Mouse (Mus musculus) monocyte, adult 5-6 weeks (primary cell): ENCODE measurements around the gene Pp2d1. TPM values are rescaled to one million over a fixed set of nuclear protein-coding genes. Genes with fewer than 3 reads are reported as not detected.

ENCODE experiments used
- ATAC-seq: fragments of 153-309, 156-312 bp; replicated peaks from 2 replicates; pipeline ENCODE4 v1.8.0; 2017; ENCODE audit warnings: mild to moderate bottlenecking; ENCODE audit not compliant: low TSS enrichment, insufficient number of reproducible peaks, severe bottlenecking, poor library complexity, low FRiP score
- total RNA-seq: library from RNA; stranded (forward); fragments of 200-1000, 200-491, 200-594 nt; gene quantifications from 3 replicates; pipeline ENCODE4 v1.2.3, GENCODE M21; 2017

The Pp2d1 gene
- total RNA-seq, 1 experiment from 2014 or later, result not detected

GRCm38 (mm10) chr17:53512311-53512951, 26.8 kb downstream of the Pp2d1 start:
- no peak for ATAC-seq

- ATAC-seq, result no peak
These were observed 36.3 kb downstream of the Pp2d1 start for GRCm38 (mm10) chr17:53502966-53503365.

GRCm38 (mm10) chr17:53489007-53489378, 50.3 kb downstream of the Pp2d1 start:
- ATAC-seq, result no peak

- ATAC-seq, result peak; percentile 94
These were observed 50.8 kb downstream of the Pp2d1 start for GRCm38 (mm10) chr17:53488291-53489006.

GRCm38 (mm10) chr17:53480433-53480832, 58.8 kb downstream of the Pp2d1 start:
- ATAC-seq, result no peak

GRCm38 (mm10) chr17:53479604-53480041, 59.6 kb downstream of the Pp2d1 start:
- ATAC-seq, result peak; percentile 7; the same call in 1 of the 2 replicates

GRCm38 (mm10) chr17:53478858-53479603, 60.2 kb downstream of the Pp2d1 start, which contains the start of gene Rab5a:
Rab5a (plus strand) TSS chr17:53479234.
- ATAC-seq, result peak; percentile 92

GRCm38 (mm10) chr17:53478066-53478857, 61.0 kb downstream of the Pp2d1 start:
- ATAC-seq, result no peak

GRCm38 (mm10) chr17:53468697-53469096, 70.6 kb downstream of the Pp2d1 start:
- no peak for ATAC-seq

- ATAC-seq, result no peak
These were observed 73.7 kb downstream of the Pp2d1 start for GRCm38 (mm10) chr17:53465569-53465968.

- no peak for ATAC-seq
These were observed 75.8 kb downstream of the Pp2d1 start for GRCm38 (mm10) chr17:53463496-53463840.

- peak; percentile 80 for ATAC-seq
These were observed 76.4 kb downstream of the Pp2d1 start, which contains the start of gene Efhb for GRCm38 (mm10) chr17:53462603-53463495. Efhb (minus strand) TSS chr17:53463321.

Other genes with a start within 250 kb of the Pp2d1 start
- gene Efhb, start 76.1 kb downstream of the Pp2d1 start, total RNA-seq, result not detected in 3 replicates
- 120 to 166 TPM (median 155 TPM) in 3 replicates for gene Rab5a, start 60.2 kb downstream of the Pp2d1 start, total RNA-seq
- 58.3 to 89.5 TPM (median 71.8 TPM) in 3 replicates for gene Kat2b, start 27.4 kb upstream of the Pp2d1 start, total RNA-seq
- 0.11 to 1.8 TPM (median 0.29 TPM) in 3 replicates for gene Sgo1, start 149.9 kb upstream of the Pp2d1 start, total RNA-seq